In the genomic region with DNA sequence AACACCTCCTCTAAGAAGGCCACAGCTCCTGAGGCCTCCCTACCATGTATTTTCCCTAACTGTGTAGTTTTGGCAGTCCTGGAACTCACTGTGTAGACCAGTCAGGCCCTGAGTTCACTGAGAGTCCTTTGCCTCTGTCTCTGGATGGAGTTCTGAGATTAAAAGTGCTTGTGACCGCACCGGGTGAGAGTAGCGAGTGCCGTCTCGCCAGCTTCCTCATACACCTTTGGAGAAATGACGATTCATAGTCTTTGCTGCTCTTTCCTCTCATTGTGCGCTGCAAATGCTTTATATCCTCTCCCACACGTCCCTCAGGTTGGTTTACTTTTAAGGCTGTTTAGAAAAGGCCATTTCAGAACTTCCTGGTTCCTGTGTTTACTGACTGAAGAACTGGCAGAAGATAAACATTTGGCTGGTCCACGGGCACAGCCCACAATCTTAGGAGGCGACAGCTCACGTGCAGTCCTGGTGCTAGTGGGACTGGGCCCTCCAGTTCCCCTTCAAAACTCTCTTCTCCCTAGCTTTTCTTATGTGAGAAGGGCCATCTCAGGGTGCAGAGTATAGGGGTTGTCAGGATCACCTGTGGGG, we compare ENCODE assay signal across 16 mouse cellular contexts. TPM values are rescaled to one million over a fixed set of nuclear protein-coding genes. Genes with fewer than 3 reads are reported as not detected.
DNase-seq lines count a peak whose midpoint lies in the region; ATAC-seq lines count a peak whose summit lies in the region.
"Had no signal": no experiment of that assay in that cellular context is flagged by ENCODE, and none has a peak within 500 bp of the region (broad histone marks: within the 10 kb centered on the region; RNA-seq: fewer than 3 reads in every experiment).

No protein-coding gene starts in this region.

- 0 out of 2 replicates have a peak, but pooled peaks have one; percentile 33 for ATAC-seq in kidney, embryonic 16.5 days (ENCODE audit: low FRiP score, low TSS enrichment)
- no peak for ATAC-seq in kidney, embryonic 14.5 days (ENCODE audit: low FRiP score, low TSS enrichment)
- peak; percentile 34 for ATAC-seq in intestine, embryonic 16.5 days
- ATAC-seq in stomach, embryonic 16.5 days (ENCODE audit: insufficient read depth, low FRiP score) = peak; percentile 83
- no peak for ATAC-seq in forebrain, embryonic 12.5 days (ENCODE audit: low FRiP score)
- ATAC-seq: CD4-positive, CD25-positive, alpha-beta regulatory T cell, adult 4 months; forebrain, embryonic 15.5 days had no signal

- H3K9me3 ChIP-seq in kidney, embryonic 16.5 days (ENCODE audit: low read length) = no peaks in the 10 kb centered on the region
- H3K9me3 ChIP-seq in kidney, embryonic 14.5 days (ENCODE audit: control insufficient read depth, low read length) = no peaks in the 10 kb centered on the region; the same call in 1 of the 2 replicates
- no peaks in the 10 kb centered on the region for H3K9me3 ChIP-seq in intestine, embryonic 16.5 days (ENCODE audit: control insufficient read depth, low read length)
- H3K9me3 ChIP-seq in stomach, embryonic 16.5 days (replicated peaks; ENCODE audit: control insufficient read depth, low read length) = peaks cover 4% of the 10 kb centered on the region; the same call in 1 of the 2 replicates
- H3K9me3 ChIP-seq in forebrain, embryonic 12.5 days = no peaks in the 10 kb centered on the region
- H3K9me3 ChIP-seq: forebrain, embryonic 15.5 days; liver, embryonic 13.5 days had no signal

- H3K36me3 ChIP-seq in kidney, embryonic 16.5 days (ENCODE audit: insufficient read depth, low read length) = no peaks in the 10 kb centered on the region
- H3K36me3 ChIP-seq in kidney, embryonic 14.5 days (ENCODE audit: control insufficient read depth, insufficient read depth, low read length) = no peaks in the 10 kb centered on the region
- no peaks in the 10 kb centered on the region for H3K36me3 ChIP-seq in intestine, embryonic 16.5 days (ENCODE audit: control insufficient read depth, insufficient read depth, low read length)
- H3K36me3 ChIP-seq in stomach, embryonic 16.5 days (ENCODE audit: control insufficient read depth, insufficient read depth, low read length) = no peaks in the 10 kb centered on the region
- H3K36me3 ChIP-seq in forebrain, embryonic 12.5 days (replicated peaks) = no peaks in the 10 kb centered on the region
- H3K36me3 ChIP-seq: forebrain, embryonic 15.5 days; liver, embryonic 13.5 days had no signal

- 55% methylated on average over 11 of the region's 11 CpGs for WGBS in kidney, embryonic 16.5 days
- 56% methylated on average over 11 of the region's 11 CpGs for WGBS in kidney, embryonic 14.5 days
- WGBS in intestine, embryonic 16.5 days = 32% methylated on average over 11 of the region's 11 CpGs
- 27% methylated on average over 11 of the region's 11 CpGs for WGBS in stomach, embryonic 16.5 days
- 88% methylated on average over 11 of the region's 11 CpGs for WGBS in forebrain, embryonic 12.5 days

- no peak overlapping the region for H3K4me3 ChIP-seq in kidney, embryonic 16.5 days (ENCODE audit: low read length)
- no peak overlapping the region for H3K4me3 ChIP-seq in kidney, embryonic 14.5 days (ENCODE audit: low read length)
- H3K4me3 ChIP-seq in intestine, embryonic 16.5 days (ENCODE audit: low read length) = no peak overlapping the region
- no peak overlapping the region for H3K4me3 ChIP-seq in stomach, embryonic 16.5 days (replicated peaks; ENCODE audit: low read length)
- H3K4me3 ChIP-seq in forebrain, embryonic 12.5 days (replicated peaks) = no peak overlapping the region
- H3K4me3 ChIP-seq: forebrain, embryonic 15.5 days; gastrocnemius, adult 2 months; liver, embryonic 13.5 days had no signal

- H3K27me3 ChIP-seq in kidney, embryonic 16.5 days (ENCODE audit: insufficient read depth, low read length) = no peaks in the 10 kb centered on the region
- H3K27me3 ChIP-seq in kidney, embryonic 14.5 days (ENCODE audit: control insufficient read depth, insufficient read depth, low read length) = no peaks in the 10 kb centered on the region
- H3K27me3 ChIP-seq in intestine, embryonic 16.5 days (replicated peaks; ENCODE audit: control insufficient read depth, insufficient read depth, low read length) = no peaks in the 10 kb centered on the region
- H3K27me3 ChIP-seq in stomach, embryonic 16.5 days (ENCODE audit: control insufficient read depth, insufficient read depth, low read length) = no peaks in the 10 kb centered on the region
- no peaks in the 10 kb centered on the region for H3K27me3 ChIP-seq in forebrain, embryonic 12.5 days
- H3K27me3 ChIP-seq: forebrain, embryonic 15.5 days; liver, embryonic 13.5 days had no signal

- no peak overlapping the region for H3K4me2 ChIP-seq in kidney, embryonic 16.5 days (replicated peaks; ENCODE audit: low read depth, low read length)
- no peak overlapping the region for H3K4me2 ChIP-seq in kidney, embryonic 14.5 days (replicated peaks; ENCODE audit: low read depth, low read length)
- peak overlapping the region; percentile 12; the same call in 1 of the 2 replicates for H3K4me2 ChIP-seq in intestine, embryonic 16.5 days (ENCODE audit: low read depth, low read length)
- peak overlapping the region; percentile 13; the same call in 1 of the 2 replicates for H3K4me2 ChIP-seq in stomach, embryonic 16.5 days (ENCODE audit: low read depth, low read length)
- no peak overlapping the region for H3K4me2 ChIP-seq in forebrain, embryonic 12.5 days
- H3K4me2 ChIP-seq: forebrain, embryonic 15.5 days; liver, embryonic 13.5 days; midbrain, embryonic 11.5 days had no signal

- peak; percentile 63 for DNase-seq in lung, postnatal 10 days
- no peak for DNase-seq in thymus, postnatal 4 days
- DNase-seq: cerebellum, adult 11-12 months; gastrocnemius, adult 2 months; heart, postnatal 4 days; kidney, adult 18-20 months; liver, embryonic 13.5 days; right cerebral cortex, postnatal 14 days had no signal

- no peak overlapping the region for H3K27ac ChIP-seq in kidney, embryonic 16.5 days (ENCODE audit: low read length)
- no peak overlapping the region for H3K27ac ChIP-seq in kidney, embryonic 14.5 days (ENCODE audit: low read depth, low read length)
- H3K27ac ChIP-seq in intestine, embryonic 16.5 days (ENCODE audit: low read length) = peak overlapping the region; percentile 61
- H3K27ac ChIP-seq in stomach, embryonic 16.5 days (ENCODE audit: low read length) = peak overlapping the region; percentile 82
- no peak overlapping the region for H3K27ac ChIP-seq in forebrain, embryonic 12.5 days
- H3K27ac ChIP-seq: forebrain, embryonic 15.5 days; gastrocnemius, adult 2 months; liver, embryonic 13.5 days had no signal

- H3K9ac ChIP-seq in kidney, embryonic 16.5 days (replicated peaks; ENCODE audit: low read length) = no peak overlapping the region
- no peak overlapping the region for H3K9ac ChIP-seq in kidney, embryonic 14.5 days (ENCODE audit: low read depth, low read length)
- H3K9ac ChIP-seq in intestine, embryonic 16.5 days (ENCODE audit: low read depth, low read length) = peak overlapping the region; percentile 25; the same call in 1 of the 2 replicates
- H3K9ac ChIP-seq in stomach, embryonic 16.5 days (ENCODE audit: low read length) = peak overlapping the region; percentile 23; the same call in 1 of the 2 replicates
- H3K9ac ChIP-seq in forebrain, embryonic 12.5 days = no peak overlapping the region
- H3K9ac ChIP-seq: forebrain, embryonic 15.5 days; liver, embryonic 13.5 days had no signal

- H3K4me1 ChIP-seq in kidney, embryonic 16.5 days (ENCODE audit: insufficient read depth, low read length) = peaks cover 11% of the 10 kb centered on the region; the same call in 1 of the 2 replicates
- H3K4me1 ChIP-seq in kidney, embryonic 14.5 days (ENCODE audit: control insufficient read depth, insufficient read depth, low read length) = no peaks in the 10 kb centered on the region
- peaks cover 17% of the 10 kb centered on the region for H3K4me1 ChIP-seq in intestine, embryonic 16.5 days (ENCODE audit: control insufficient read depth, insufficient read depth, low read length)
- H3K4me1 ChIP-seq in stomach, embryonic 16.5 days (ENCODE audit: control insufficient read depth, insufficient read depth, low read length) = peaks cover 8% of the 10 kb centered on the region
- H3K4me1 ChIP-seq in forebrain, embryonic 12.5 days = no peaks in the 10 kb centered on the region
- H3K4me1 ChIP-seq: forebrain, embryonic 15.5 days; liver, embryonic 13.5 days had no signal

RNA-seq across cellular contexts. Expression of a gene that starts 30.5 kb away (rescaled TPM):
- 125 and 126 TPM in 2 replicates for polyA plus RNA-seq in kidney, embryonic 16.5 days (2015; fragmentation: Nextera tagmentation; extraction: Ambion mirVana)
- 54.0 and 67.7 TPM in 2 replicates for polyA plus RNA-seq in kidney, embryonic 14.5 days (2014; fragmentation: Nextera tagmentation; extraction: Ambion mirVana)
- 61.8 and 62.0 TPM in 2 replicates for polyA plus RNA-seq in intestine, embryonic 16.5 days (2015; fragmentation: Nextera tagmentation; extraction: Ambion mirVana)
- polyA plus RNA-seq in stomach, embryonic 16.5 days (2015; fragmentation: Nextera tagmentation; extraction: Ambion mirVana) = 75.8 and 81.7 TPM in 2 replicates
- 27.7 and 28.1 TPM in 2 replicates for polyA plus RNA-seq in forebrain, embryonic 12.5 days (2016; fragmentation: Nextera tagmentation; extraction: Ambion mirVana)
- polyA plus RNA-seq: CD4-positive, CD25-positive, alpha-beta regulatory T cell, adult 4 months had no signal

RNA-seq across cellular contexts. Expression of a gene that starts 57.7 kb away (rescaled TPM):
- polyA plus RNA-seq in kidney, embryonic 16.5 days (2015; fragmentation: Nextera tagmentation; extraction: Ambion mirVana) = 34.2 and 40.6 TPM in 2 replicates
- polyA plus RNA-seq in kidney, embryonic 14.5 days (2014; fragmentation: Nextera tagmentation; extraction: Ambion mirVana) = 8.1 and 10.1 TPM in 2 replicates
- polyA plus RNA-seq in intestine, embryonic 16.5 days (2015; fragmentation: Nextera tagmentation; extraction: Ambion mirVana) = 34.4 and 36.8 TPM in 2 replicates
- polyA plus RNA-seq in stomach, embryonic 16.5 days (2015; fragmentation: Nextera tagmentation; extraction: Ambion mirVana) = 66.9 and 81.6 TPM in 2 replicates
- polyA plus RNA-seq in forebrain, embryonic 12.5 days (2016; fragmentation: Nextera tagmentation; extraction: Ambion mirVana) = 38.3 and 39.7 TPM in 2 replicates

Comparison
In these comparisons a context has a peak if more than half of its experiments do, and no peak if none do; other contexts are left out.
1. ATAC-seq: peak in kidney, embryonic 16.5 days (single experiment), intestine, embryonic 16.5 days (single experiment) and stomach, embryonic 16.5 days (single experiment); none in kidney, embryonic 14.5 days (single experiment) and forebrain, embryonic 12.5 days (single experiment).
2. H3K27ac ChIP-seq: peak in intestine, embryonic 16.5 days (single experiment) and stomach, embryonic 16.5 days (single experiment); none in kidney, embryonic 16.5 days (single experiment), kidney, embryonic 14.5 days (single experiment) and forebrain, embryonic 12.5 days (single experiment).
3. H3K4me2 ChIP-seq: peak in intestine, embryonic 16.5 days (single experiment) and stomach, embryonic 16.5 days (single experiment); none in kidney, embryonic 16.5 days (single experiment), kidney, embryonic 14.5 days (single experiment) and forebrain, embryonic 12.5 days (single experiment).
4. H3K9ac ChIP-seq: peak in intestine, embryonic 16.5 days (single experiment) and stomach, embryonic 16.5 days (single experiment); none in kidney, embryonic 16.5 days (single experiment), kidney, embryonic 14.5 days (single experiment) and forebrain, embryonic 12.5 days (single experiment).